Mouse (Mus musculus) CH12.LX (cell line): ENCODE results near the gene Glyctk. TPM values are rescaled to one million over a fixed set of nuclear protein-coding genes. Genes with fewer than 3 reads are reported as not detected.
A peak's percentile ranks its signal among the peaks of the same experiment; 100 is the strongest.

Experiments
- DNase-seq: peaks from one replicate; pipeline ENCODE4 v3.0.0-alpha.2; 2013; ENCODE audit errors: extremely low read depth
- H3K27ac ChIP-seq: 2 replicates; pipeline ENCODE4 v1.5.1; 2012; ENCODE audit warnings: low read depth, mild to moderate bottlenecking, control low read depth, moderate library complexity; ENCODE audit not compliant: insufficient read depth
- H3K27me3 ChIP-seq: replicated peaks from 2 replicates; pipeline ENCODE3; 2012; ENCODE audit warnings: inconsistent platforms
- H3K36me3 ChIP-seq, 2 experiments: replicated peaks in 1 of 2; 2 replicates each; pipeline versions ENCODE3 to v1.6.1; 2012; ENCODE audit warnings: inconsistent platforms in 1 of 2, low read length in 1 of 2, mild to moderate bottlenecking in 1 of 2, mixed read lengths in 1 of 2, moderate library complexity in 1 of 2; ENCODE audit not compliant: control insufficient read depth in 1 of 2, insufficient read depth in 1 of 2
- H3K4me1 ChIP-seq, 2 experiments: 2 replicates each; pipeline ENCODE4 v1.6.1; 2012; ENCODE audit warnings: inconsistent platforms in 1 of 2, moderate library complexity in 1 of 2; ENCODE audit not compliant: insufficient read depth in 2 of 2, control insufficient read depth in 1 of 2
- H3K4me2 ChIP-seq: 2 replicates; pipeline ENCODE4 v1.6.1; 2012; ENCODE audit warnings: low read depth, mild to moderate bottlenecking, control low read depth; ENCODE audit not compliant: poor library complexity, insufficient read depth, severe bottlenecking
- H3K4me3 ChIP-seq, 3 experiments: fragments of 150-350 bp in 1 of 3; sonication (generic) in 1 of 3; replicated peaks in 1 of 3; 2 replicates each; pipeline versions ENCODE3 to v1.5.1; 2011 to 2012; ENCODE audit warnings: low read depth in 2 of 3, low read length in 2 of 3, mild to moderate bottlenecking in 2 of 3, moderate library complexity in 2 of 3, control low read depth in 1 of 3, improper control_type of control experiment in 1 of 3, inconsistent platforms in 1 of 3, mixed read lengths in 1 of 3; ENCODE audit not compliant: poor library complexity in 1 of 3
- H3K79me2 ChIP-seq: replicated peaks from 2 replicates; pipeline ENCODE4 v1.6.1; 2012; ENCODE audit warnings: mild to moderate bottlenecking, moderate library complexity; ENCODE audit not compliant: control insufficient read depth, poor library complexity, insufficient read depth, severe bottlenecking; ENCODE audit errors: extremely low read depth
- H3K9ac ChIP-seq: 2 replicates; pipeline ENCODE4 v1.6.1; 2012; ENCODE audit warnings: low read depth, mild to moderate bottlenecking, control low read depth, moderate library complexity; ENCODE audit not compliant: insufficient read depth
- H3K9me3 ChIP-seq: replicated peaks from 2 replicates; pipeline ENCODE3; 2012; ENCODE audit warnings: low read length, inconsistent platforms, mixed read lengths
- CHD1 ChIP-seq: IDR thresholded peaks from 2 replicates; pipeline ENCODE4 v1.6.1; 2012; ENCODE audit warnings: low read depth, low read length, improper control_type of control experiment, inconsistent platforms
- CHD2 ChIP-seq: IDR thresholded peaks from 2 replicates; pipeline ENCODE4 v1.6.1; 2011; ENCODE audit warnings: low read length, improper control_type of control experiment
- ELF1 ChIP-seq: IDR thresholded peaks from 2 replicates; pipeline ENCODE4 v1.6.1; 2014; ENCODE audit warnings: low read depth, mild to moderate bottlenecking, inconsistent platforms, low read length, improper control_type of control experiment
- EP300 ChIP-seq: IDR thresholded peaks from 2 replicates; pipeline ENCODE4 v1.6.1; 2011; ENCODE audit warnings: low read length, improper control_type of control experiment
- GABPA ChIP-seq: IDR thresholded peaks from 2 replicates; pipeline ENCODE4 v1.6.1; 2012; ENCODE audit warnings: low read depth, low read length, improper control_type of control experiment, inconsistent platforms; ENCODE audit not compliant: insufficient replicate concordance
- IRF4 ChIP-seq: IDR thresholded peaks from 2 replicates; pipeline ENCODE4 v1.6.1; 2014; ENCODE audit warnings: low read depth, mild to moderate bottlenecking, inconsistent platforms, low read length, improper control_type of control experiment
- MAFK ChIP-seq: IDR thresholded peaks from 2 replicates; pipeline ENCODE4 v1.6.1; 2011; ENCODE audit warnings: low read length, improper control_type of control experiment; ENCODE audit not compliant: insufficient replicate concordance
- MAX ChIP-seq: IDR thresholded peaks from 2 replicates; pipeline ENCODE4 v1.6.1; 2011; ENCODE audit warnings: low read length, improper control_type of control experiment
- MEF2A ChIP-seq: IDR thresholded peaks from 2 replicates; pipeline ENCODE4 v1.6.1; 2014; ENCODE audit warnings: low read depth, mild to moderate bottlenecking, inconsistent platforms, low read length, improper control_type of control experiment, borderline replicate concordance
- MYC ChIP-seq: IDR thresholded peaks from 2 replicates; pipeline ENCODE4 v1.6.1; 2011; ENCODE audit warnings: low read depth, mild to moderate bottlenecking, improper control_type of control experiment, low read length
- PAX5 ChIP-seq: IDR thresholded peaks from 2 replicates; pipeline ENCODE4 v1.6.1; 2012; ENCODE audit warnings: low read length, inconsistent platforms, mixed read lengths
- POLR2A ChIP-seq: IDR thresholded peaks from 2 replicates; pipeline ENCODE4 v1.6.1; 2011; ENCODE audit warnings: low read depth, mild to moderate bottlenecking, improper control_type of control experiment, low read length
- POLR2AphosphoS2 ChIP-seq: IDR thresholded peaks from 2 replicates; pipeline ENCODE4 v1.6.1; 2011; ENCODE audit warnings: low read depth, low read length, improper control_type of control experiment
- SIN3A ChIP-seq: IDR thresholded peaks from 2 replicates; pipeline ENCODE4 v1.6.1; 2012; ENCODE audit warnings: low read length, improper control_type of control experiment, inconsistent platforms
- TCF12 ChIP-seq: IDR thresholded peaks from 2 replicates; pipeline ENCODE4 v1.6.1; 2014; ENCODE audit warnings: low read depth, mild to moderate bottlenecking, inconsistent platforms, low read length, improper control_type of control experiment
- USF1 ChIP-seq: IDR thresholded peaks from 2 replicates; pipeline ENCODE4 v1.6.1; 2014; ENCODE audit warnings: low read depth, mild to moderate bottlenecking, inconsistent platforms, low read length, improper control_type of control experiment
- USF2 ChIP-seq: conservative IDR thresholded peaks from 2 replicates; pipeline ENCODE4 v1.6.1; 2011; ENCODE audit warnings: low read depth, low read length, improper control_type of control experiment
- dilution Hi-C: fragments of 300-500 bp; cut with MboI; formaldehyde crosslinking; loops from 2 replicates; pipeline ENCODE4 v1.14.3; 2020; ENCODE audit warnings: low sequenced_read_pairs; ENCODE audit not compliant: extremely low pct_unique_long_range_greater_than_20kb, extremely low pct_ligation_motif_present
- in situ Hi-C: fragments of 300-500 bp; cut with MboI; formaldehyde crosslinking; loops from 3 replicates; pipeline ENCODE4 v1.14.3; 2019; ENCODE audit warnings: low sequenced_read_pairs, low pct_ligation_motif_present, low pct_unique_long_range_greater_than_20kb, mixed read lengths
- polyA plus RNA-seq: library from polyadenylated mRNA; unstranded; fragments of >175 nt; gene quantifications from 2 replicates; pipeline ENCODE4 v1.2.1, GENCODE M21; 2012; ENCODE audit warnings: low read depth; ENCODE audit not compliant: insufficient read length
- total RNA-seq, 2 experiments: library from RNA; depleted of rRNA; stranded (reverse); fragments of 300-350 nt in 1 of 2; fragments of >200 nt in 1 of 2; gene quantifications; 2 replicates each; pipeline ENCODE4 v1.2.3; 2012 to 2014

Glyctk gene
- total and polyA plus RNA-seq, 3 experiments: 2.8 to 3.0 (median 3.0) TPM

DNA sequence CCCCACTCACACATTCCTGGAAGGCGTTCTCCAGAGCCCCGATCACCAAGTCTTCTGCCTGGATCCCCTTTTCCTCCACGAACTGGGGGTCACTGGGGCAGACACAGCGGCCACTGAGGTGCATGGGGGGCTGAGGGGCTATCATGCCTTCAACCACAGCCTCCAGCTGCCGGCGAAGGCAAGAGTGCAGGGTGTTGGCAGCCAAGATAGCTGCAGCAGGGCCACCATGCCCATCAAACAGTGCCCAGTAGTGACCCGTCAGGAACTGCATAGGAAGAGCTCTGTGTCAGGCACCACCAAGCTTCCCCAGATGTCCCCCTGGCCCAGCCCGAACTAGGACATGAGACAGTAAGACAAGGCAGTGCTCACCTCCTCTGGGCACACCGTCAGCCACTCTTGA, 39.8 kb upstream of the Glyctk start:
- TF ChIP-seq CHD2 (no peak), POLR2A (no peak), ELF1 (no peak), MAFK (no peak), POLR2AphosphoS2 (no peak), PAX5 (no peak), MAX (no peak), EP300 (no peak), USF2 (no peak), MEF2A (no peak), CHD1 (no peak), USF1 (no peak), MYC (no peak), SIN3A (no peak)
- dilution Hi-C loops: no loop called here
- Histone ChIP-seq H3K36me3 (peaks cover 30 to 39% of the 10 kb centered on the region in 2 experiments), H3K4me2 (peak overlapping the region; percentile 89), H3K79me2 (peaks cover 13% of the 10 kb centered on the region), H3K27me3 (no peaks in the 10 kb centered on the region), H3K27ac (peak overlapping the region; percentile 30; the same call in 1 of the 2 replicates), H3K9ac (peak overlapping the region; percentile 83; the same call in 1 of the 2 replicates), H3K4me1 (peaks cover 25 to 80% of the 10 kb centered on the region in 2 experiments), H3K9me3 (no peaks in the 10 kb centered on the region), H3K4me3 (peak overlapping the region; percentile 56 to 86 (median 72))
- no peak for DNase-seq
- in situ Hi-C loops: no loop called here

GRCm38 (mm10) chr9:106197081-106197713, 39.3 kb upstream of the Glyctk start:
- H3K4me1 ChIP-seq: peaks cover 25 to 83% of the 10 kb centered on the region in 2 experiments
- no peaks in the 10 kb centered on the region for H3K27me3 ChIP-seq
- DNase-seq: no peak
- 0 out of 2 replicates have a peak overlapping the region, but pooled peaks have one; percentile 89 for H3K4me2 ChIP-seq
- peak overlapping the region in 2 of 3 experiments; percentile 72 to 86 for H3K4me3 ChIP-seq
- H3K79me2 ChIP-seq: peaks cover 13% of the 10 kb centered on the region
- 0 out of 2 replicates have a peak overlapping the region, but pooled peaks have one; percentile 4 for H3K27ac ChIP-seq
- no peaks in the 10 kb centered on the region for H3K9me3 ChIP-seq
- TF ChIP-seq TCF12 (0 out of 2 replicates have a peak, but pooled peaks have one; percentile 26), EP300 (peak; percentile 60), MEF2A (no peak), IRF4 (peak; percentile 72), ELF1 (0 out of 2 replicates have a peak, but pooled peaks have one; percentile 37), USF1 (no peak), GABPA (no peak)
- TF ChIP-seq, all 38 proteins: peak for 4
- H3K36me3 ChIP-seq: peaks cover 32 to 43% of the 10 kb centered on the region in 2 experiments
- in situ Hi-C loops: no loop called here
- H3K9ac ChIP-seq: no peak overlapping the region
- dilution Hi-C loops: no loop called here
